Mouse (Mus musculus) forebrain, embryonic 15.5 days (tissue): ENCODE results near the gene Katnbl1. TPM values are rescaled to one million over a fixed set of nuclear protein-coding genes. Genes with fewer than 3 reads are reported as not detected.

Experiments used
- ATAC-seq: fragments of 200-750 bp; cut with Nextera tagmentation; replicated peaks from 2 replicates; pipeline ENCODE4 v1.8.0; 2017; ENCODE audit warnings: mild to moderate bottlenecking, moderate TSS enrichment, moderate library complexity
- H3K27ac ChIP-seq: fragments of 300-500 bp; sonication (generic); replicated peaks from 2 replicates; pipeline ENCODE4 v1.5.1; 2015; ENCODE audit warnings: mild to moderate bottlenecking, inconsistent platforms
- H3K27me3 ChIP-seq: fragments of 300-500 bp; sonication (generic); 2 replicates; pipeline ENCODE4 v1.6.1; 2015; ENCODE audit warnings: inconsistent platforms
- H3K36me3 ChIP-seq: fragments of 300-500 bp; sonication (generic); 2 replicates; pipeline ENCODE4 v1.6.1; 2015; ENCODE audit warnings: mild to moderate bottlenecking, inconsistent platforms
- H3K4me1 ChIP-seq: fragments of 300-500 bp; sonication (generic); 2 replicates; pipeline ENCODE4 v1.6.1; 2015; ENCODE audit warnings: inconsistent platforms
- H3K4me2 ChIP-seq: fragments of 300-500 bp; sonication (generic); replicated peaks from 2 replicates; pipeline ENCODE4 v1.6.1; 2015; ENCODE audit warnings: mild to moderate bottlenecking, inconsistent platforms
- H3K4me3 ChIP-seq: fragments of 300-500 bp; sonication (generic); 2 replicates; pipeline ENCODE4 v1.5.1; 2015; ENCODE audit warnings: mild to moderate bottlenecking, inconsistent platforms
- H3K9ac ChIP-seq: fragments of 300-500 bp; sonication (generic); replicated peaks from 2 replicates; pipeline ENCODE4 v1.6.1; 2015; ENCODE audit warnings: mild to moderate bottlenecking, inconsistent platforms
- H3K9me3 ChIP-seq: fragments of 300-500 bp; sonication (generic); 2 replicates; pipeline ENCODE4 v1.6.1; 2016; ENCODE audit warnings: inconsistent platforms
- WGBS: fragments of 180-500 bp; shearing (Covaris S2); methylation state at CpG from one replicate; pipeline ENCODE4 v1.1.7; 2015; ENCODE audit warnings: mixed read lengths; 5-methylcytosine and 5-hydroxymethylcytosine counted together
- polyA plus RNA-seq: library from polyadenylated mRNA; unstranded; fragments of >200 nt; fragmentation: Nextera tagmentation; extraction: Ambion mirVana; gene quantifications from 2 replicates; pipeline ENCODE4 v1.2.1, GENCODE M21; 2015

Gene Katnbl1
- polyA plus RNA-seq, 1 experiment from 2014 or later: 46.7 TPM

DNA sequence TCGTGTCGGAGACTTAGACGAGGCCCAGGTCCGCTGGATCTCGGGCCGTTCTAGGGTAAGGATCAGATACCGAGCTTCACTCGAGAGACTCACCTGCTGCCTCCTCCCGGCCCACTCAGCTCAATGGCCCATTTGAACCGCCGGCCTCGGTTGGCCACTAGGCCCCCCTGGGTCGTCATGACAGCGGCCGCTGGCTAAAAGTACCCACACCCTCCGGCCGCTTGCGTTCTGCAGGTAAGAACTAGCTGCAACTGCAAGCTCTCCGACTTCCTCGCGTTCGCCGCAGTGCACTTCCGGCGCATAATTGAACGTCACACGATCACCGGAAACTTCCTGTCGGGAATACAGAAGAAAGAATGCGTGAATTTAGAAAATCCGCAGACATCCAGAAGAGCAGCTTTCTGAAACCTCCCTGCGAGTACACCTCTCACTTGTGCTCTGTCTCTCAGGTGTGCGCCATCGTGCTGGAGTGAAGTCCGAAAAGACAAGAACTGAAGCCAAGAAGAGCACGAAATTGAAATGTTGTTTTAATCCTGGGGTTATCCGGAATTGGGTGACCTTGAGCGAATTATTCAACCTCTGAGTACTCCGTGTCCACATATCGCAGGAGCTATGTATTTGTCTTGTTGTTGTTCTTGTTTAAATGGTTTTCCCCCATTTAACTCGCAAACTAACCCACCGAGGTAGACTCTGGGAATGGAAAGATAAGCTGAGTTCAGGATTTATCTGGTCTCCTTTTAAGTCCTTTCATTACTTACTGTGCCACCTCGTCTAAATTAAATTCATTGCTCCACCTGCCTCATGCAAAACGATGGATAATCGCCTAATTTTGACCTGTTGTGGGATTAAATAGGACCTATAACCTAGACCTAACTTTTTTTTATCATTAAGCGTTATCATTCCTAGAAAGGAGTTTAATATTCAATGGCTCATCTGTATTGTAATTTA lies 11.0 kb upstream of the Katnbl1 start, which contains the start of gene Emc4:
TSS of gene Emc4 (minus strand) at position 302 of the 948 bp plus-strand sequence.
- H3K4me3 ChIP-seq: peak within 1 kb of the TSS; percentile 96
- H3K36me3 ChIP-seq: peaks cover 17% of the 10 kb centered on the region
- H3K9ac ChIP-seq: peak within 1 kb of the TSS; percentile 90
- H3K9me3 ChIP-seq: no peaks in the 10 kb centered on the region
- no peaks in the 10 kb centered on the region for H3K27me3 ChIP-seq
- WGBS: 1% methylated on average over 46 of the region's 46 CpGs
- peak; percentile 91 for ATAC-seq
- H3K4me2 ChIP-seq: peak within 1 kb of the TSS; percentile 95
- H3K4me1 ChIP-seq: peaks cover 21% of the 10 kb centered on the region
- peak within 1 kb of the TSS; percentile 95 for H3K27ac ChIP-seq

DNA sequence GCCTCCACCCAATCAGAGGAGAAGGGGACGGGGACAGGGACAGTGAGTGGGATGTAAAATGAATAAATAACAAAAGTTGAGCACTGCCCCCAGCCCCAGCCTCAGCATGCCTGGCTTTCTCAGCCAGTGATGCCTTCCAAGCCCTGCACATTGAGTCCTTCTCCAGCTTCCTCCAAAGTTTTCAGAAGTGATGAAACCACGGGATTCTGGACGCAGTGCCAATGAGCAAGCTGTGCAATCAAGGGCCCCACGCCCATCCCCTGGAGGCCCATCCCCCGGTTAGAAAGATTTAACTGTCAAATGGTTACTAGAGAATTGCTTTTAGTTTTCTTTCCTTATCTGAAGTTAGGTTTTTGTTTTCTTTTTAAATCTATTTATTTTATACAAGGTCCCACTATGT lies 9.1 kb upstream of the Katnbl1 start:
- H3K4me1 ChIP-seq: peaks cover 21% of the 10 kb centered on the region
- WGBS: 72% methylated on average over 5 of the region's 5 CpGs
- H3K27ac ChIP-seq: no peak overlapping the region
- no peaks in the 10 kb centered on the region for H3K27me3 ChIP-seq
- no peaks in the 10 kb centered on the region for H3K36me3 ChIP-seq
- H3K9ac ChIP-seq: no peak overlapping the region
- H3K4me3 ChIP-seq: no peak overlapping the region
- ATAC-seq: no peak
- no peak overlapping the region for H3K4me2 ChIP-seq
- no peaks in the 10 kb centered on the region for H3K9me3 ChIP-seq

DNA sequence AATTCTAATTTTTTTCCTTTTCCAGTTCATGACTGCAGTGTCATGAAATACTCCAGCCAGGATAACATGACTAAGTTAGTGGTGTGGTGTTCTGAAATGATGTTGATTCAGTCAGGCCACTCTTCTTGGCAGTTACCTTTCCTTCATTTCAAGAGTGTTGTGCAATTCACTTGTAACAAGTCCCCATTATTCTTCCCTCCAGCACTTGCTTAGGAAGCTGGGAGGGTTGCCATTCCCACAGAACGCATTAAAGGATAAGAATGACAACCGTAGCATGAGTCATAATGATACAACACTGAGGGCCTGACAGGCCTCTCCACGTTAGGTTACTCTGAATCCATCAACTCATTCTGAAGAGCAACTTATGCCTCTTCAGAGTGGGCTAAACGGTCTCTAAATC lies 5.9 kb upstream of the Katnbl1 start:
- 56% methylated on average over 4 of the region's 4 CpGs for WGBS
- Histone ChIP-seq H3K4me1 (peaks cover 7% of the 10 kb centered on the region), H3K27me3 (no peaks in the 10 kb centered on the region), H3K4me3 (no peak overlapping the region), H3K9ac (no peak overlapping the region), H3K36me3 (no peaks in the 10 kb centered on the region), H3K27ac (no peak overlapping the region), H3K9me3 (no peaks in the 10 kb centered on the region), H3K4me2 (no peak overlapping the region)
- no peak for ATAC-seq

DNA sequence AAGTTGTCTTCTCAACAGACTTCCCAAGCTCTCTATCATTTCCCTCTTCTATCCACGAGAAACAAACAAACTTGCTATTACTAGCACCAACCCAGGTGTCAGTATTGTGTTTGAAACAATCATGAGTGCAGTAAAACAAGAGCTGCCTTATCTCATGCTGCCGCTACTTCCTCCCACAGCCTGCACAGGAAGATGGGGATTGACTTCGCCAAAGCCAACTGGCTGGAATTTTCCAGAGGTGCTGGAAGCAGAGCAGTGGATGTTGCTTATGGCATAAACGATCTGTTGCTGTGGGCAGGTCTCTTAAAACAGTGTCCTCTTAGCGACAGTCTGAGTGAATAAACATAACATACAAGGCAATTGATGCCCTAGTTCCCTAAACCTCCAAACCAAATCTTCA lies 4.4 kb upstream of the Katnbl1 start:
- Histone ChIP-seq H3K27ac (no peak overlapping the region), H3K4me3 (no peak overlapping the region), H3K27me3 (no peaks in the 10 kb centered on the region), H3K9ac (no peak overlapping the region), H3K4me2 (no peak overlapping the region), H3K36me3 (no peaks in the 10 kb centered on the region), H3K4me1 (peaks cover under 1% of the 10 kb centered on the region; the same call in 1 of the 2 replicates), H3K9me3 (no peaks in the 10 kb centered on the region)
- WGBS: 74% methylated on average over 5 of the region's 5 CpGs
- no peak for ATAC-seq

DNA sequence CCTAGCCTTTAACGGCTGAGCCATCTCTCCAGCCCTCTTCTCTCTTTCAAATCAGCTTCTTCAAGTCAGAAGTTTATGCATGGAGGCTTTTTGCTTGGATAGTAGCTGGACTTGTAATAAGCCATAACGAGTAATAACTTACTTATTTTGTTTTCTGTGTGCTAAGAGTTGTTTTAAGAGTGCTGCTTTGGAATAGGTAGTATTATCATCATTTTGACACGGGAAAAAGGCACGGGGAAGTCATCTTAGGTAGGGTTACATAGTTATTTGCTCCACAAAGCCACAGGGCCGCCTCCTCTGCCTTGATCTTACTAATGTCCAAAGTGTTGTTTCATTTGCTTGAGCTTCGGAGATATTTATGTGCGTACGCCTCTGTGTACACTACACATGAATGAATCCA lies 1.1 kb downstream of the Katnbl1 start:
- no peak for ATAC-seq

DNA sequence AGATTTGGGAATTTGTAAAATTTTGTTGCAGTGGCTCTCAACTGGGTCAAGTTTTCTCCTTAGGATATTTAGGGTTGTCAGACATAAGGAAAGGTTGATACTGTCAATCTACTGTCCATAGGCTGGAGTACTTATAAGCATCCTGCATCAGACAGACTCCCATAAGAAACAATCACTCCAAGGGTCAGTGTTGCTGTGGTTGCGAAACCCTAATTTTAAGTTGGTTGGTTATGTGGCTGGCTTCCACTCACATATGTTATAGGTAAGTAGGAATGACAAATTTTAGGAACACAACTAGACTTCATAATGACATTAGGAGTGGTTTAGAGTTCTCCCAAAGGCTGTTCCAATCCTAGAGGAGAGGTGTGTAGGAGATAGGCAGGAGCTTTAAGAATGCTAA lies 2.2 kb downstream of the Katnbl1 start:
- ATAC-seq: no peak
- no peaks in the 10 kb centered on the region for H3K27me3 ChIP-seq
- H3K4me2 ChIP-seq: no peak overlapping the region
- H3K27ac ChIP-seq: no peak overlapping the region
- no peaks in the 10 kb centered on the region for H3K9me3 ChIP-seq
- peaks cover 18% of the 10 kb centered on the region for H3K4me1 ChIP-seq
- no peak overlapping the region for H3K4me3 ChIP-seq
- no peaks in the 10 kb centered on the region for H3K36me3 ChIP-seq
- 100% methylated on average over 1 of the region's 1 CpGs for WGBS
- H3K9ac ChIP-seq: no peak overlapping the region

More for the DNA sequence above, 1.1 kb downstream of the Katnbl1 start:
- peaks cover 18% of the 10 kb centered on the region for H3K4me1 ChIP-seq
- no peaks in the 10 kb centered on the region for H3K36me3 ChIP-seq
- peak overlapping the region; percentile 48 for H3K4me2 ChIP-seq
- H3K9me3 ChIP-seq: no peaks in the 10 kb centered on the region
- H3K4me3 ChIP-seq: peak overlapping the region; percentile 92
- H3K9ac ChIP-seq: peak overlapping the region; percentile 95
- H3K27ac ChIP-seq: no peak overlapping the region
- 46% methylated on average over 8 of the region's 8 CpGs for WGBS
- H3K27me3 ChIP-seq: no peaks in the 10 kb centered on the region

DNA sequence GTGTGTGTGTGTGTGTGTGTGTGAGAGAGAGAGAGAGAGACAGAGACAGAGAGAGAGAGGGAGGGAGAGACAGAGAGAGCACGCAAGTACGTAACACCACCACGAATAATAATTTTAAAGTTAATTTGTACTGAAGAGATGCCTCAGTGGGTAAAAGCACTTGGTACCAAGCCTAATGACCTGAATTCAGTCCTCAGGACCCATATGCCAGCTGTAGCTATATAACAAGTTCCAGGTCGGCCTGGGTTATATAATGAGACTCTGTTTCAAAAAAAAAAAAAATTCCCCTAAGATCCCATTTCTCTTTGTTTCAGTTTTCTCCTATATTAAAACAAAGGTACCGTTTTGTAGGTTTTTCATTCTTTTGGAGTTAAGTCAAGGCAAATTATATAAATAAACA lies 11.8 kb downstream of the Katnbl1 start:
- Histone ChIP-seq H3K4me2 (no peak overlapping the region), H3K27me3 (no peaks in the 10 kb centered on the region), H3K9me3 (no peaks in the 10 kb centered on the region), H3K36me3 (no peaks in the 10 kb centered on the region), H3K4me3 (no peak overlapping the region), H3K27ac (no peak overlapping the region), H3K9ac (no peak overlapping the region), H3K4me1 (no peaks in the 10 kb centered on the region)
- WGBS: 91% methylated on average over 5 of the region's 5 CpGs
- no peak for ATAC-seq

DNA sequence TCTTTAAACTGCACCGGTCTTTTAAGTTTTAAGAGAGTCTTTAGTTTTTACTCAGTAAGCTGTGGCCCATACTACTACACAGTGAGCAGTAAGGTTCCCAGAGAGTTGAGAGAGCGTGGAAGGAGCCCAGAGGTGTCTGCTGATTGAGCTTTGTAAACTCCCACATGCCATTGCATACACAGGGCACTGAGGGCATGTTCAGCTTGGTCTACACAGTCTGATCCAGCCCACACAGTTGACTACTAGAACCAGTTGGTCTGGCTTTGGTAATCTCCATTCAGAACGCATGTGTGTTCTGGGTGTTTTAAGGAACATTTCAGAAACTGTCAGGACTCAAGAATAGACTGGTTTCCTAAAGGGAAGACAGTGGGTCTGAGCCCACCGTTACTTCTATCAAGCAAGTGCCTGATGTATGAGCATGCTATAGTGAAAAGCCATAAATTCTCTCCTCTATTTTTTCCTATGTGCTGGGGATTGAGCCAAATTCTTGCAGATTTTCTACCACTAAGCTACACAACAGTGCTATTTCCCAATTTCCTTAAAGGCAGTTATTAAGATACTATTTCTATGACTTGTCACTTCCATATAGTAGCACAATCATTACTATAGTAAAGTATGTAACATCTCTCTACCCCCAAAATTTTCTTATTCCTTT lies 12.5 kb downstream of the Katnbl1 start:
- H3K9me3 ChIP-seq: no peaks in the 10 kb centered on the region
- no peak overlapping the region for H3K4me3 ChIP-seq
- H3K9ac ChIP-seq: no peak overlapping the region
- no peak for ATAC-seq
- no peak overlapping the region for H3K4me2 ChIP-seq
- no peak overlapping the region for H3K27ac ChIP-seq
- no peaks in the 10 kb centered on the region for H3K27me3 ChIP-seq
- H3K4me1 ChIP-seq: no peaks in the 10 kb centered on the region
- no peaks in the 10 kb centered on the region for H3K36me3 ChIP-seq
- 98% methylated on average over 4 of the region's 4 CpGs for WGBS

DNA sequence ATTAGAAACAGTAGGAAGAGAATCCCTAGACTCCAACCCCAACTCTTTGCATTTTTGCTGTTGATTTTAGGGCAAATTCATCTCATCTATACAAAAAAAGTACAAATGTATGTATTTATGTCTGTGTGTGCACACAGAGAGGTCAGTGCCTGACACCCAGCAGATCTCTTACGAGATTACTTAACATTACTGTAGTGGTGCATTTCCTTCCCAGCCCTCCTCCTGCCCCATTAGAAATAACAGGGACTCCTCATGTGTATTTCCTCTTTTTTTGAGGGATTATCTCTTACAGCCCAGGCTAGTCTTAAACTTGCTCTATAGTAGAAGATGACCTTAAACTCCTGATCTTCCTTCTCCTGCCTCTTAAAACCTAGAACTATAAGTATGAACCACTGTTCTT lies 13.7 kb downstream of the Katnbl1 start:
- no peaks in the 10 kb centered on the region for H3K36me3 ChIP-seq
- H3K4me1 ChIP-seq: no peaks in the 10 kb centered on the region
- no peak for ATAC-seq
- no peaks in the 10 kb centered on the region for H3K27me3 ChIP-seq
- H3K9ac ChIP-seq: no peak overlapping the region
- H3K27ac ChIP-seq: no peak overlapping the region
- no peak overlapping the region for H3K4me3 ChIP-seq
- 92% methylated on average over 1 of the region's 1 CpGs for WGBS
- H3K4me2 ChIP-seq: no peak overlapping the region
- no peaks in the 10 kb centered on the region for H3K9me3 ChIP-seq

DNA sequence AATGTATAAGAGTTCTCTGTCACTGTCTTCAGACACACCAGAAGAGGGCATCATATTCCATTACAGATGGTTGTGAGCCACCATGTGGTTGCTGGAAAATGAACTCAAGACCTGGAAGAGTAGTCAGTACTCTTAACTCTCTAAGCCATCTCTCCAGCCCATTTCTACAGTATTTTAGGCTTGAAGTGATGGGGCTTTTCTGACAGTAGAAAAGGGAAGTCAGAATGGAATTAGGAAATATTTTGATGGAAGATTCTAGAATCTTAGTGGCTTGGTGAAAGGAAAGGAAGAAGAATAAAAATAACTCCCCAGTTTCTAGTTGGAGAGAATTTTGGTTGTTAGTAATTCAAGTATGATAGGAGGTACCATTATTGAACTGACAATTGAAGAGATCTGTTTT lies 14.9 kb downstream of the Katnbl1 start:
- no peaks in the 10 kb centered on the region for H3K27me3 ChIP-seq
- H3K4me3 ChIP-seq: no peak overlapping the region

DNA sequence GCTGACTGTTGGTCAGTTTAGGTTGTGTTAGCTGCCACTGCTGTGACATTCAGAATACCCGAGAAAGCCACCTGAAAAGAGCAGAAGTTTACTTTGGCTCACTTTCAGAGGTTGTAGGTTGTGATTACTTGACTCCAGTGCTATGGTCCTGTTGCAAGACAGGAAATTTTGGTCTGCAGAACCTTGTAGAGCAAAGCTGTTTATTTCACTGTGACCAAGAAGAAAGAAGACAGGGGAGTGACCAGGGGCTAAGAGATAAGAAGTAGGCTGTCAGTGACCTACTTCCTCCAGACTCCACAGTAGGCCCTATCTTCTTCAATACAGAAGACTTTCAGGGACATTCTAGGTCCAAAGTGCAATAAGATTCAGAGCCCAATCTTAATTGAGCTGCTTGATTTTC lies 17.6 kb downstream of the Katnbl1 start:
- no peaks in the 10 kb centered on the region for H3K36me3 ChIP-seq
- no peaks in the 10 kb centered on the region for H3K4me1 ChIP-seq
- no peaks in the 10 kb centered on the region for H3K27me3 ChIP-seq
- no peak overlapping the region for H3K9ac ChIP-seq
- no peak for ATAC-seq
- H3K27ac ChIP-seq: no peak overlapping the region
- no peaks in the 10 kb centered on the region for H3K9me3 ChIP-seq
- 75% methylated on average over 1 of the region's 1 CpGs for WGBS
- H3K4me2 ChIP-seq: no peak overlapping the region
- H3K4me3 ChIP-seq: no peak overlapping the region

More for the DNA sequence above, 14.9 kb downstream of the Katnbl1 start:
- Histone ChIP-seq H3K4me1 (no peaks in the 10 kb centered on the region), H3K36me3 (no peaks in the 10 kb centered on the region), H3K9me3 (no peaks in the 10 kb centered on the region), H3K4me2 (no peak overlapping the region), H3K27ac (no peak overlapping the region), H3K9ac (no peak overlapping the region)
- no peak for ATAC-seq

DNA sequence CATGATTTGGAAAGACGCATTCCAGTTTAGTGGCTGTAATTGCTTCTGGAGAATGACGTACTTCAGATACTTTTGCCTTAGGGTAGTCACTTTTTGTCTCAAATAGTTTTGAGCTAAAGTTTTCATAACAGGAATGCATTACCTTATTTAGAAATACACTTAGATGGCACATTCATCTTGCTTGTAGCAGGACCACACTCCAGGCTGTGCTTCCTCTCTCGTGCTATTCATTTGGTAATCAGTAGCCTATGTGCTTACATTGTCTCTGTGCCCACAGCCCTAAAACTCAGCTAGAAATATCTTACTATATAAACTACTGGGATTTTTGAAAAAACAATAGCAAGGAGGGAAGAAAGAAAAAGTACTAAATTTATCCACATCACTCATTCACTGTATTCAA lies 28.0 kb downstream of the Katnbl1 start:
- 92% methylated on average over 3 of the region's 3 CpGs for WGBS
- no peaks in the 10 kb centered on the region for H3K9me3 ChIP-seq
- no peak overlapping the region for H3K4me2 ChIP-seq
- no peak overlapping the region for H3K4me3 ChIP-seq
- no peak overlapping the region for H3K9ac ChIP-seq
- no peak overlapping the region for H3K27ac ChIP-seq
- H3K36me3 ChIP-seq: peaks cover 28% of the 10 kb centered on the region
- no peak for ATAC-seq
- H3K4me1 ChIP-seq: no peaks in the 10 kb centered on the region
- H3K27me3 ChIP-seq: no peaks in the 10 kb centered on the region
